Mouse (Mus musculus) embryo, embryonic 11 days (tissue): ENCODE results near the gene Phgdh.
A peak's percentile ranks its signal among the peaks of the same experiment; 100 is the strongest.

ENCODE experiments used
- DNase-seq: peaks from one replicate; pipeline ENCODE4 v3.0.0-alpha.2; 2015

Phgdh gene

GRCm38 (mm10) chr3:98339706-98340109 lies at the start of gene Phgdh:
Gene Phgdh (minus strand): TSS chr3:98339990.
- DNase-seq: peak; percentile 92

GRCm38 (mm10) chr3:98389305-98389704 lies 49.5 kb upstream of the Phgdh start:
- DNase-seq: peak; percentile 8

GRCm38 (mm10) chr3:98387756-98388155 lies 48.0 kb upstream of the Phgdh start:
- DNase-seq: no peak

GRCm38 (mm10) chr3:98387086-98387485 lies 47.3 kb upstream of the Phgdh start:
- DNase-seq: no peak

- peak; percentile 10 for DNase-seq
These were observed 43.4 kb upstream of the Phgdh start for GRCm38 (mm10) chr3:98383024-98383790.

- DNase-seq: peak; percentile 88
These were observed 42.6 kb upstream of the Phgdh start, which contains the start of gene Zfp697 for GRCm38 (mm10) chr3:98382246-98382939. Gene Zfp697 (plus strand): TSS chr3:98382461.

- peak; percentile 52 for DNase-seq
These were observed 42.0 kb upstream of the Phgdh start for GRCm38 (mm10) chr3:98381677-98382245.

GRCm38 (mm10) chr3:98379236-98379635 lies 39.4 kb upstream of the Phgdh start:
- DNase-seq: peak; percentile 54

- no peak for DNase-seq
These were observed 38.5 kb upstream of the Phgdh start for GRCm38 (mm10) chr3:98378267-98378666.

- no peak for DNase-seq
These were observed 35.2 kb upstream of the Phgdh start for GRCm38 (mm10) chr3:98374980-98375379.

- DNase-seq: no peak
These were observed 34.4 kb upstream of the Phgdh start for GRCm38 (mm10) chr3:98374062-98374719.

- no peak for DNase-seq
These were observed 29.0 kb upstream of the Phgdh start for GRCm38 (mm10) chr3:98368776-98369175.

- DNase-seq: no peak
These were observed 28.5 kb upstream of the Phgdh start for GRCm38 (mm10) chr3:98368283-98368682.

- no peak for DNase-seq
These were observed 27.0 kb upstream of the Phgdh start for GRCm38 (mm10) chr3:98366823-98367222.

- no peak for DNase-seq
These were observed 26.3 kb upstream of the Phgdh start for GRCm38 (mm10) chr3:98366086-98366485.

- peak; percentile 20 for DNase-seq
These were observed 23.0 kb upstream of the Phgdh start for GRCm38 (mm10) chr3:98362753-98363152.

GRCm38 (mm10) chr3:98356632-98357370 lies 17.0 kb upstream of the Phgdh start:
- no peak for DNase-seq

GRCm38 (mm10) chr3:98356026-98356365 lies 16.2 kb upstream of the Phgdh start:
- DNase-seq: no peak

- peak; percentile 52 for DNase-seq
These were observed 15.7 kb upstream of the Phgdh start for GRCm38 (mm10) chr3:98355344-98356025.

- peak; percentile 87 for DNase-seq
These were observed 14.1 kb upstream of the Phgdh start for GRCm38 (mm10) chr3:98353892-98354291.

- DNase-seq: peak; percentile 47
These were observed 8.9 kb upstream of the Phgdh start for GRCm38 (mm10) chr3:98348705-98349104.

GRCm38 (mm10) chr3:98348106-98348505 lies 8.3 kb upstream of the Phgdh start:
- DNase-seq: no peak
